Mouse (Mus musculus) kidney, embryonic 14.5 days (tissue): ENCODE data around the gene Capza1. TPM values are rescaled to one million over a fixed set of nuclear protein-coding genes. Genes with fewer than 3 reads are reported as not detected.

Experiments used
- ATAC-seq: fragments of 200-750 bp; cut with Nextera tagmentation; 2 replicates; pipeline ENCODE4 v1.8.0; 2017; ENCODE audit warnings: moderate number of reproducible peaks, mild to moderate bottlenecking, moderate TSS enrichment, moderate library complexity; ENCODE audit not compliant: low FRiP score, low TSS enrichment
- H3K27ac ChIP-seq: fragments of 300-500 bp; sonication (generic); 2 replicates; pipeline ENCODE4 v1.5.1; 2014; ENCODE audit warnings: low read depth, mild to moderate bottlenecking, low read length, moderate library complexity, mixed read lengths
- H3K27me3 ChIP-seq: fragments of 300-500 bp; sonication (generic); 2 replicates; pipeline ENCODE4 v1.6.1; 2014; ENCODE audit warnings: mild to moderate bottlenecking, low read length; ENCODE audit not compliant: control insufficient read depth, insufficient read depth
- H3K36me3 ChIP-seq: fragments of 300-500 bp; sonication (generic); 2 replicates; pipeline ENCODE4 v1.6.1; 2014; ENCODE audit warnings: low read length, mixed read lengths; ENCODE audit not compliant: control insufficient read depth, insufficient read depth
- H3K4me1 ChIP-seq: fragments of 300-500 bp; sonication (generic); 2 replicates; pipeline ENCODE4 v1.6.1; 2014; ENCODE audit warnings: low read length, mixed read lengths; ENCODE audit not compliant: control insufficient read depth, insufficient read depth
- H3K4me2 ChIP-seq: fragments of 300-500 bp; sonication (generic); replicated peaks from 2 replicates; pipeline ENCODE4 v1.6.1; 2014; ENCODE audit warnings: low read depth, mild to moderate bottlenecking, low read length
- H3K4me3 ChIP-seq: fragments of 300-500 bp; sonication (generic); 2 replicates; pipeline ENCODE4 v1.5.1; 2014; ENCODE audit warnings: mild to moderate bottlenecking, low read length
- H3K9ac ChIP-seq: fragments of 300-500 bp; sonication (generic); 2 replicates; pipeline ENCODE4 v1.6.1; 2014; ENCODE audit warnings: low read depth, mild to moderate bottlenecking, low read length, moderate library complexity
- H3K9me3 ChIP-seq: fragments of 300-500 bp; sonication (generic); 2 replicates; pipeline ENCODE4 v1.6.1; 2016; ENCODE audit warnings: low read length; ENCODE audit not compliant: control insufficient read depth
- WGBS: fragments of 180-500 bp; shearing (Covaris S2); extraction: QIAGEN DNeasy Blood & Tissue Kit; methylation state at CpG from one replicate; pipeline ENCODE4 v1.1.7; 2014; 5-methylcytosine and 5-hydroxymethylcytosine counted together
- polyA plus RNA-seq: library from polyadenylated mRNA; unstranded; fragments of >200 nt; fragmentation: Nextera tagmentation; extraction: Ambion mirVana; gene quantifications from 2 replicates; pipeline ENCODE4 v1.2.1, GENCODE M21; 2014

Capza1 gene
- polyA plus RNA-seq, 1 experiment from 2014 or later = 214 TPM

GRCm38 (mm10) chr3:104793871-104794828 lies 70.2 kb downstream of the Capza1 start:
- no peak overlapping the region; the same call in 1 of the 2 replicates for H3K4me2 ChIP-seq
- no peaks in the 10 kb centered on the region for H3K9me3 ChIP-seq
- ATAC-seq = peak; percentile 92
- H3K27ac ChIP-seq = peak overlapping the region; percentile 82
- no peaks in the 10 kb centered on the region for H3K27me3 ChIP-seq
- H3K9ac ChIP-seq = no peak overlapping the region; the same call in 1 of the 2 replicates
- H3K4me1 ChIP-seq = peaks cover 65% of the 10 kb centered on the region
- no peak overlapping the region for H3K4me3 ChIP-seq
- WGBS = 46% methylated on average over 19 of the region's 20 CpGs
- peaks cover 61% of the 10 kb centered on the region for H3K36me3 ChIP-seq

DNA sequence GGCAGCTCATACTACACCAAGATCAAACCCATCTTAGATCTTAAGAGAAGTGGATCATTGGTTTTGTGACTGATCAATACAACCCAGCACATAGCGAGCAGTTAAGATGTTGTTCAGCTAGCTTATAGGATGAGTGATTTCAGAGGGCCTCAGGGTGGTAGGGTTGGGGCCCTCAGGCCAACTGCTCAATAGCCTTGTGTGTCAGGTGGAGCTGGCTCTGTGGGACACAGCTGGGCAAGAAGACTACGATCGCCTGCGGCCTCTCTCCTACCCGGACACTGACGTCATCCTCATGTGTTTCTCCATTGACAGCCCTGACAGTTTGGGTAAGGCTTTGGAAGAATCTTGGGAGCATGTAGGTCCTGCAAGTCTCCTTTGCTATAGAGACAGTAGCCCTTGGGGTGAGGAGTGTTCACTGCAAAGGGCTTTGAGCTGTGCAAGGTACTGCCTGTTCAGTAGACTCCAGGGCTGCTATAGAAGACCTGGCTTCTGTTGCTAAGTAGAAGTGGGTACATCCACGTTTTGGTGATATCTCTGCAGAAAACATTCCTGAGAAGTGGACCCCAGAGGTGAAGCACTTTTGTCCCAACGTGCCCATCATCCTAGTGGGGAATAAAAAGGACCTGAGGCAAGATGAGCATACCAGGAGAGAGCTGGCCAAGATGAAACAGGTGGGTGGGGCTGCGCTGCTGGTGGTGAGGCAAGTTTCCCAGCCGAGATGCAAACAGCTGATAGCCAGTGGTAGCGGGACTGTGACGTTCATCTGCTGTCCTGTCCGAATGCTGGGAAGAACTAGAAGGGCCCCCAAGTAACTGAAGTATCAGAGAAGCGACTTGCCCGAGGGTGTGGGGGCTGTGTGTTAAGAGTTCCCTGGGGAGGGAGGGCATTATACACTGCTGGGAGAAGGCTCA lies 71.7 kb downstream of the Capza1 start:
- 68% methylated on average over 15 of the region's 15 CpGs for WGBS
- H3K27ac ChIP-seq = 0 out of 2 replicates have a peak overlapping the region, but pooled peaks have one; percentile 37
- no peaks in the 10 kb centered on the region for H3K9me3 ChIP-seq
- peaks cover 55% of the 10 kb centered on the region for H3K36me3 ChIP-seq
- H3K4me1 ChIP-seq = peaks cover 65% of the 10 kb centered on the region
- no peaks in the 10 kb centered on the region for H3K27me3 ChIP-seq
- no peak overlapping the region for H3K4me3 ChIP-seq
- ATAC-seq = no peak
- H3K4me2 ChIP-seq = no peak overlapping the region
- H3K9ac ChIP-seq = no peak overlapping the region

DNA sequence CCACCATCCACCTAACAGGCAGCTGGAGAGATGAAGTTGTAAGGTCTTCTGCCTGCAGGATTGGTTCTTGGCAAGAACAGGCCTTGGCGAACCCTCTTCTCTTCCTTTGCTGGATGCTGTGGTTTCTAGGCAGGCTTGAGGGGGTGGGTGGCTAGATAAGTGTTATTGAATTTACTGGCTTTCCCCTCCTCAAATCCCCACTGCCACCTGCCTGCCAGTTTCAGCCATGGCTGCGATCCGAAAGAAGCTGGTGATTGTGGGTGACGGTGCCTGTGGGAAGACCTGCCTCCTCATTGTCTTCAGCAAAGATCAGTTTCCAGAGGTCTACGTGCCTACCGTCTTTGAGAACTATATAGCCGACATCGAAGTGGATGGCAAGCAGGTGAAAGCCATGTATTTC lies 72.6 kb downstream of the Capza1 start:
- no peak overlapping the region for H3K4me2 ChIP-seq
- H3K27ac ChIP-seq = no peak overlapping the region
- no peak overlapping the region for H3K4me3 ChIP-seq
- H3K27me3 ChIP-seq = no peaks in the 10 kb centered on the region
- H3K9me3 ChIP-seq = no peaks in the 10 kb centered on the region
- no peak overlapping the region for H3K9ac ChIP-seq
- no peak for ATAC-seq
- H3K4me1 ChIP-seq = peaks cover 63% of the 10 kb centered on the region
- peaks cover 45% of the 10 kb centered on the region for H3K36me3 ChIP-seq
- WGBS = 94% methylated on average over 8 of the region's 8 CpGs

GRCm38 (mm10) chr3:104791017-104791416 lies 73.3 kb downstream of the Capza1 start:
- H3K4me1 ChIP-seq = peaks cover 57% of the 10 kb centered on the region
- peaks cover 39% of the 10 kb centered on the region for H3K36me3 ChIP-seq
- no peaks in the 10 kb centered on the region for H3K27me3 ChIP-seq
- no peaks in the 10 kb centered on the region for H3K9me3 ChIP-seq
- peak overlapping the region; percentile 83 for H3K4me2 ChIP-seq
- peak overlapping the region; percentile 65; the same call in 1 of the 2 replicates for H3K27ac ChIP-seq
- WGBS = 19% methylated on average over 4 of the region's 4 CpGs
- ATAC-seq = no peak
- peak overlapping the region; percentile 53 for H3K4me3 ChIP-seq
- peak overlapping the region; percentile 79; the same call in 1 of the 2 replicates for H3K9ac ChIP-seq

- Histone ChIP-seq H3K9me3 (no peaks in the 10 kb centered on the region), H3K27ac (peak overlapping the region; percentile 65; the same call in 1 of the 2 replicates), H3K4me2 (peak overlapping the region; percentile 83), H3K27me3 (0 out of 2 replicates have a peak, but pooled peaks cover 2% of the 10 kb centered on the region), H3K4me3 (peak overlapping the region; percentile 53), H3K4me1 (peaks cover 54% of the 10 kb centered on the region), H3K9ac (peak overlapping the region; percentile 79; the same call in 1 of the 2 replicates), H3K36me3 (peaks cover 34% of the 10 kb centered on the region)
- peak; percentile 14 for ATAC-seq
- WGBS = 10% methylated on average over 6 of the region's 6 CpGs
These were observed 73.8 kb downstream of the Capza1 start for GRCm38 (mm10) chr3:104790401-104790937.

DNA sequence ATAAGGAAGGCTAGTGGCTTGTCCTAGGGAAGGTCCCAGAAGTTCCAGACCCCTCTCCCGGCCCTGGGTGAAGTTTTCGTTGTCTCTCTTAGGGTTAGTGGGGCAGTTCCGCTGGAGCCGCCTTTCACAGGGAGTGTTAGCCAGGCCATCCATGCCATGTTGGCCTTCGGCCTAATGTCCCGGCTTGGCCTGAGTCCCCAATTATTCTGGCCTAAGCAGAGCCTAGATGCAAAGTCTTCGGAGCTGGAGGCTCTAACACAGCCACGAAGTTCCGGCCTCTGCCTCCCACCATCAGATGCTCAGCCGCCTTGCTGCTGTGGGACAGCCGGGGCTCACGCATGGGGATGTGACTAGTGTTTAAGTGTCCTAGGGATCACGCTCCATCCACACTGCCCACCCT lies 74.5 kb downstream of the Capza1 start:
- Histone ChIP-seq H3K4me1 (peaks cover 48% of the 10 kb centered on the region), H3K36me3 (peaks cover 28% of the 10 kb centered on the region), H3K27me3 (0 out of 2 replicates have a peak, but pooled peaks cover 3% of the 10 kb centered on the region), H3K27ac (peak overlapping the region; percentile 65), H3K9me3 (no peaks in the 10 kb centered on the region), H3K4me2 (peak overlapping the region; percentile 83), H3K4me3 (peak overlapping the region; percentile 53), H3K9ac (peak overlapping the region; percentile 79)
- ATAC-seq = no peak
- 11% methylated on average over 13 of the region's 13 CpGs for WGBS

GRCm38 (mm10) chr3:104789312-104789605 lies 75.0 kb downstream of the Capza1 start:
- H3K9me3 ChIP-seq = no peaks in the 10 kb centered on the region
- H3K4me1 ChIP-seq = peaks cover 42% of the 10 kb centered on the region
- H3K4me3 ChIP-seq = peak overlapping the region; percentile 53
- peaks cover 3% of the 10 kb centered on the region; the same call in 1 of the 2 replicates for H3K27me3 ChIP-seq
- peak overlapping the region; percentile 79 for H3K9ac ChIP-seq
- H3K27ac ChIP-seq = peak overlapping the region; percentile 65
- H3K36me3 ChIP-seq = peaks cover 27% of the 10 kb centered on the region
- ATAC-seq = peak; percentile 22; the same call in 1 of the 2 replicates
- H3K4me2 ChIP-seq = peak overlapping the region; percentile 83
- 3% methylated on average over 10 of the region's 10 CpGs for WGBS

- peak overlapping the region; percentile 65 for H3K27ac ChIP-seq
- peaks cover 22% of the 10 kb centered on the region for H3K36me3 ChIP-seq
- H3K4me3 ChIP-seq = peak overlapping the region; percentile 53
- H3K4me2 ChIP-seq = peak overlapping the region; percentile 83
- ATAC-seq = peak; percentile 92
- no peaks in the 10 kb centered on the region for H3K9me3 ChIP-seq
- H3K9ac ChIP-seq = peak overlapping the region; percentile 79
- H3K4me1 ChIP-seq = peaks cover 37% of the 10 kb centered on the region
- 1% methylated on average over 45 of the region's 52 CpGs for WGBS
- peaks cover 3% of the 10 kb centered on the region; the same call in 1 of the 2 replicates for H3K27me3 ChIP-seq
These were observed 75.6 kb downstream of the Capza1 start for GRCm38 (mm10) chr3:104788561-104789311.
